Mouse (Mus musculus) kidney, embryonic 14.5 days (tissue): ENCODE measurements at regions not wholly inside any gene's neighbourhood (a gene's known extent, or its start where the extent isn't known, plus 50 kb on each side); places are given as distances from the start of the nearest gene placed in this dataset.

Experiments
- ATAC-seq: fragments of 200-750 bp; cut with Nextera tagmentation; 2 replicates; pipeline ENCODE4 v1.8.0; 2017; ENCODE audit warnings: moderate number of reproducible peaks, mild to moderate bottlenecking, moderate TSS enrichment, moderate library complexity; ENCODE audit not compliant: low FRiP score, low TSS enrichment
- H3K27ac ChIP-seq: fragments of 300-500 bp; sonication (generic); 2 replicates; pipeline ENCODE4 v1.5.1; 2014; ENCODE audit warnings: low read depth, mild to moderate bottlenecking, low read length, moderate library complexity, mixed read lengths
- H3K27me3 ChIP-seq: fragments of 300-500 bp; sonication (generic); 2 replicates; pipeline ENCODE4 v1.6.1; 2014; ENCODE audit warnings: mild to moderate bottlenecking, low read length; ENCODE audit not compliant: control insufficient read depth, insufficient read depth
- H3K36me3 ChIP-seq: fragments of 300-500 bp; sonication (generic); 2 replicates; pipeline ENCODE4 v1.6.1; 2014; ENCODE audit warnings: low read length, mixed read lengths; ENCODE audit not compliant: control insufficient read depth, insufficient read depth
- H3K4me1 ChIP-seq: fragments of 300-500 bp; sonication (generic); 2 replicates; pipeline ENCODE4 v1.6.1; 2014; ENCODE audit warnings: low read length, mixed read lengths; ENCODE audit not compliant: control insufficient read depth, insufficient read depth
- H3K4me2 ChIP-seq: fragments of 300-500 bp; sonication (generic); replicated peaks from 2 replicates; pipeline ENCODE4 v1.6.1; 2014; ENCODE audit warnings: low read depth, mild to moderate bottlenecking, low read length
- H3K4me3 ChIP-seq: fragments of 300-500 bp; sonication (generic); 2 replicates; pipeline ENCODE4 v1.5.1; 2014; ENCODE audit warnings: mild to moderate bottlenecking, low read length
- H3K9ac ChIP-seq: fragments of 300-500 bp; sonication (generic); 2 replicates; pipeline ENCODE4 v1.6.1; 2014; ENCODE audit warnings: low read depth, mild to moderate bottlenecking, low read length, moderate library complexity
- H3K9me3 ChIP-seq: fragments of 300-500 bp; sonication (generic); 2 replicates; pipeline ENCODE4 v1.6.1; 2016; ENCODE audit warnings: low read length; ENCODE audit not compliant: control insufficient read depth
- WGBS: fragments of 180-500 bp; shearing (Covaris S2); extraction: QIAGEN DNeasy Blood & Tissue Kit; methylation state at CpG from one replicate; pipeline ENCODE4 v1.1.7; 2014; 5-methylcytosine and 5-hydroxymethylcytosine counted together

- no peak overlapping the region for H3K9ac ChIP-seq
- WGBS, result 86% methylated on average over 12 of the region's 12 CpGs
- no peaks in the 10 kb centered on the region for H3K9me3 ChIP-seq
- no peaks in the 10 kb centered on the region for H3K36me3 ChIP-seq
- H3K27me3 ChIP-seq, result no peaks in the 10 kb centered on the region
- H3K4me1 ChIP-seq, result no peaks in the 10 kb centered on the region
- H3K4me3 ChIP-seq, result no peak overlapping the region
- no peak overlapping the region for H3K27ac ChIP-seq
- no peak for ATAC-seq
- no peak overlapping the region for H3K4me2 ChIP-seq
These were observed 55.7 kb upstream of the Frmd6 start for GRCm38 (mm10) chr12:70769538-70770176.

- WGBS, result 71% methylated on average over 5 of the region's 5 CpGs
- Histone ChIP-seq H3K4me1 (no peaks in the 10 kb centered on the region), H3K9me3 (no peaks in the 10 kb centered on the region)
These were observed 51.3 kb upstream of the Frmd6 start for GRCm38 (mm10) chr12:70774006-70774405.

GRCm38 (mm10) chr12:70774816-70775591, 50.3 kb upstream of the Frmd6 start:
- no peak overlapping the region for H3K27ac ChIP-seq
- no peaks in the 10 kb centered on the region for H3K27me3 ChIP-seq
- 67% methylated on average over 8 of the region's 8 CpGs for WGBS
- H3K36me3 ChIP-seq, result no peaks in the 10 kb centered on the region
- no peaks in the 10 kb centered on the region for H3K9me3 ChIP-seq
- no peak overlapping the region for H3K4me3 ChIP-seq
- H3K9ac ChIP-seq, result no peak overlapping the region
- H3K4me1 ChIP-seq, result no peaks in the 10 kb centered on the region
- H3K4me2 ChIP-seq, result no peak overlapping the region
- no peak for ATAC-seq

More at GRCm38 (mm10) chr12:70774006-70774405, 51.3 kb upstream of the Frmd6 start:
- no peak overlapping the region for H3K27ac ChIP-seq
- H3K4me3 ChIP-seq, result no peak overlapping the region
- H3K4me2 ChIP-seq, result no peak overlapping the region
- H3K9ac ChIP-seq, result no peak overlapping the region
- no peaks in the 10 kb centered on the region for H3K36me3 ChIP-seq
- no peak for ATAC-seq
- no peaks in the 10 kb centered on the region for H3K27me3 ChIP-seq
